Mouse (Mus musculus) left cerebral cortex, adult 8-10 months (tissue): Measurements from ENCODE around the gene Ugt1a1. TPM values are rescaled to one million over a fixed set of nuclear protein-coding genes. Genes with fewer than 3 reads are reported as not detected.
A peak's percentile ranks its signal among the peaks of the same experiment; 100 is the strongest.
"Not testable (repeated sequence)": the region's sequence is repeated elsewhere in the genome, so short reads cannot be mapped to it uniquely, and the experiment has no call there.

Source experiments
- DNase-seq, 2 experiments: peaks; one replicate each; pipeline ENCODE4 v3.0.0; 2022; ENCODE audit warnings: low spot score in 2 of 2
- total RNA-seq, 4 experiments: library from RNA; stranded (reverse); gene quantifications; 2 replicates each; pipeline ENCODE4 v1.2.4; 2022

Ugt1a1 gene
- total RNA-seq, 4 experiments from 2014 or later = 0.26 TPM; not detected in 3

- DNase-seq = no peak
Observed at GRCm38 (mm10) chr1:88218051-88218450, 6.3 kb downstream of the Ugt1a1 start.

- no peak for DNase-seq
Observed at GRCm38 (mm10) chr1:88218591-88218990, 6.8 kb downstream of the Ugt1a1 start.

- DNase-seq = no peak
Observed at GRCm38 (mm10) chr1:88219054-88219453, 7.3 kb downstream of the Ugt1a1 start.

- no peak for DNase-seq
Observed at GRCm38 (mm10) chr1:88220336-88220735, 8.6 kb downstream of the Ugt1a1 start.

GRCm38 (mm10) chr1:88222216-88222615 lies 10.5 kb downstream of the Ugt1a1 start:
- no peak for DNase-seq

GRCm38 (mm10) chr1:88223011-88223515 lies 11.3 kb downstream of the Ugt1a1 start:
- DNase-seq = not testable (repeated sequence)

- DNase-seq = no peak
Observed at GRCm38 (mm10) chr1:88223591-88223990, 11.8 kb downstream of the Ugt1a1 start.

GRCm38 (mm10) chr1:88224029-88224776 lies 12.4 kb downstream of the Ugt1a1 start:
- DNase-seq = no peak

- DNase-seq = not testable (repeated sequence)
Observed at GRCm38 (mm10) chr1:88225301-88225700, 13.5 kb downstream of the Ugt1a1 start.

- no peak for DNase-seq
Observed at GRCm38 (mm10) chr1:88225741-88226140, 14.0 kb downstream of the Ugt1a1 start.

GRCm38 (mm10) chr1:88226670-88227379 lies 15.1 kb downstream of the Ugt1a1 start, which contains the start of gene Mroh2a:
Mroh2a (plus strand) TSS chr1:88226986.
- peak in 1 of 2 experiments; percentile 5 for DNase-seq

GRCm38 (mm10) chr1:88227482-88227881 lies 15.7 kb downstream of the Ugt1a1 start:
- DNase-seq = peak in 1 of 2 experiments; percentile 3

GRCm38 (mm10) chr1:88228121-88228520 lies 16.4 kb downstream of the Ugt1a1 start:
- peak in 1 of 2 experiments; percentile 19 for DNase-seq

- DNase-seq = no peak
Observed at GRCm38 (mm10) chr1:88229566-88229965, 17.8 kb downstream of the Ugt1a1 start.

- DNase-seq = no peak
Observed at GRCm38 (mm10) chr1:88229986-88230385, 18.2 kb downstream of the Ugt1a1 start.

GRCm38 (mm10) chr1:88230421-88230820 lies 18.7 kb downstream of the Ugt1a1 start:
- DNase-seq = no peak

- DNase-seq = no peak
Observed at GRCm38 (mm10) chr1:88230981-88231802, 19.4 kb downstream of the Ugt1a1 start.

- DNase-seq = no peak
Observed at GRCm38 (mm10) chr1:88231803-88232499, 20.2 kb downstream of the Ugt1a1 start.

- DNase-seq = no peak
Observed at GRCm38 (mm10) chr1:88232664-88233380, 21.1 kb downstream of the Ugt1a1 start.
